Mouse (Mus musculus): ENCODE results near the gene Ppp1r11.

The Ppp1r11 gene

GRCm38 (mm10) chr17:36922715-36923114 lies 28.8 kb downstream of the Ppp1r11 start:
- in situ Hi-C loops (cut with MboI, MseI): no loop called here

GRCm38 (mm10) chr17:36920239-36920638 lies 31.3 kb downstream of the Ppp1r11 start:
- in situ Hi-C loops (cut with MboI, MseI): no loop called here

GRCm38 (mm10) chr17:36915076-36915475 lies 36.5 kb downstream of the Ppp1r11 start:
- in situ Hi-C loops (cut with MboI, MseI): no loop called here

GRCm38 (mm10) chr17:36914108-36914507 lies 37.4 kb downstream of the Ppp1r11 start:
- in situ Hi-C loops (cut with MboI, MseI): no loop called here

GRCm38 (mm10) chr17:36912031-36912430 lies 39.5 kb downstream of the Ppp1r11 start:
- in situ Hi-C loops (cut with MboI, MseI): no loop called here

GRCm38 (mm10) chr17:36909802-36910201 lies 41.7 kb downstream of the Ppp1r11 start:
- in situ Hi-C loops (cut with MboI, MseI): no loop called here

GRCm38 (mm10) chr17:36908235-36908634 lies 43.3 kb downstream of the Ppp1r11 start:
- in situ Hi-C loops (cut with MboI, MseI): no loop called here

- in situ Hi-C loops (cut with MboI, MseI): no loop called here
Observed at GRCm38 (mm10) chr17:36903651-36904050, 47.9 kb downstream of the Ppp1r11 start.

GRCm38 (mm10) chr17:36900691-36901090 lies 50.9 kb downstream of the Ppp1r11 start:
- in situ Hi-C loops (cut with MboI, MseI): no loop called here

- in situ Hi-C loops (cut with MboI, MseI): no loop called here
Observed at GRCm38 (mm10) chr17:36900001-36900400, 51.5 kb downstream of the Ppp1r11 start.

GRCm38 (mm10) chr17:36899376-36899775 lies 52.2 kb downstream of the Ppp1r11 start:
- in situ Hi-C loops (cut with MboI, MseI): no loop called here
